Mouse (Mus musculus) olfactory bulb, adult 2 months (tissue): ENCODE measurements around the gene Lamc2. TPM values are rescaled to one million over a fixed set of nuclear protein-coding genes. Genes with fewer than 3 reads are reported as not detected.

Experiments used
- H3K27ac ChIP-seq: fragments of 200-500 bp; 2 replicates; pipeline ENCODE4 v1.5.1; 2012; ENCODE audit warnings: low read depth, low read length; ENCODE audit not compliant: insufficient read depth
- H3K4me1 ChIP-seq: fragments of 200-500 bp; 2 replicates; pipeline ENCODE4 v1.6.1; 2012; ENCODE audit warnings: low read length; ENCODE audit not compliant: control insufficient read depth, insufficient read depth
- H3K4me3 ChIP-seq: fragments of 200-500 bp; 2 replicates; pipeline ENCODE4 v1.5.1; 2012; ENCODE audit warnings: mild to moderate bottlenecking, low read depth, low read length, moderate library complexity; ENCODE audit not compliant: insufficient read depth
- CTCF ChIP-seq: fragments of 200-500 bp; IDR thresholded peaks from 2 replicates; pipeline ENCODE4 v1.5.1; 2012; ENCODE audit warnings: low read depth, mild to moderate bottlenecking, low read length, moderate library complexity; ENCODE audit not compliant: insufficient read depth
- POLR2A ChIP-seq: fragments of 200-500 bp; IDR thresholded peaks from 2 replicates; pipeline ENCODE4 v1.6.1; 2012; ENCODE audit warnings: mild to moderate bottlenecking, low read depth, low read length, moderate library complexity; ENCODE audit not compliant: insufficient read depth
- WGBS: fragments of 180-500 bp; shearing (Covaris S2); methylation state at CpG from one replicate; pipeline ENCODE4 v1.1.7; 2018; 5-methylcytosine and 5-hydroxymethylcytosine counted together
- polyA plus RNA-seq: library from polyadenylated mRNA; stranded (reverse); fragments of >200 nt; gene quantifications from 2 replicates; pipeline ENCODE4 v1.2.4, GENCODE M21; 2012; ENCODE audit warnings: low replicate concordance; ENCODE audit not compliant: missing spikeins, insufficient read depth, insufficient read length

The Lamc2 gene
- polyA plus RNA-seq, 1 experiment = not detected

- H3K4me1 ChIP-seq = peaks cover 12% of the 10 kb centered on the region
- 63% methylated on average over 5 of the region's 5 CpGs for whole genome bisulfite sequencing
- H3K27ac ChIP-seq = no peak overlapping the region
- H3K4me3 ChIP-seq = no peak overlapping the region
- TF ChIP-seq CTCF (no peak), POLR2A (no peak)
Observed at GRCm38 (mm10) chr1:153138486-153138885, 47.8 kb downstream of the Lamc2 start.

GRCm38 (mm10) chr1:153136647-153137046, 49.6 kb downstream of the Lamc2 start:
- peaks cover 13% of the 10 kb centered on the region for H3K4me1 ChIP-seq

GRCm38 (mm10) chr1:153133865-153134781, 52.1 kb downstream of the Lamc2 start:
- 37% methylated on average over 9 of the region's 9 CpGs for WGBS

More at GRCm38 (mm10) chr1:153136647-153137046, 49.6 kb downstream of the Lamc2 start:
- no peak overlapping the region for H3K4me3 ChIP-seq
- TF ChIP-seq CTCF (no peak), POLR2A (no peak)
- no peak overlapping the region for H3K27ac ChIP-seq
- 90% methylated on average over 13 of the region's 13 CpGs for WGBS

GRCm38 (mm10) chr1:153129992-153130713, 56.1 kb downstream of the Lamc2 start:
- TF ChIP-seq POLR2A = no peak
- no peak for TF ChIP-seq CTCF
- Histone ChIP-seq H3K4me1 (peaks cover 13% of the 10 kb centered on the region), H3K4me3 (no peak overlapping the region), H3K27ac (no peak overlapping the region)
- WGBS = 64% methylated on average over 11 of the region's 11 CpGs

More at GRCm38 (mm10) chr1:153133865-153134781, 52.1 kb downstream of the Lamc2 start:
- no peak for TF ChIP-seq POLR2A
- no peak for TF ChIP-seq CTCF
- Histone ChIP-seq H3K27ac (no peak overlapping the region), H3K4me1 (peaks cover 10% of the 10 kb centered on the region), H3K4me3 (no peak overlapping the region)

GRCm38 (mm10) chr1:153128780-153129179, 57.5 kb downstream of the Lamc2 start:
- WGBS = 84% methylated on average over 8 of the region's 8 CpGs
- peaks cover 8% of the 10 kb centered on the region; the same call in 1 of the 2 replicates for H3K4me1 ChIP-seq
- TF ChIP-seq POLR2A = no peak
- no peak for TF ChIP-seq CTCF

GRCm38 (mm10) chr1:153127622-153128021, 58.6 kb downstream of the Lamc2 start:
- no peak overlapping the region for H3K27ac ChIP-seq
- no peak overlapping the region for H3K4me3 ChIP-seq
- TF ChIP-seq CTCF (no peak), POLR2A (no peak)
- 88% methylated on average over 4 of the region's 4 CpGs for WGBS
- peaks cover 8% of the 10 kb centered on the region; the same call in 1 of the 2 replicates for H3K4me1 ChIP-seq

More at GRCm38 (mm10) chr1:153128780-153129179, 57.5 kb downstream of the Lamc2 start:
- H3K27ac ChIP-seq = no peak overlapping the region
- H3K4me3 ChIP-seq = no peak overlapping the region

GRCm38 (mm10) chr1:153126491-153127381, 59.5 kb downstream of the Lamc2 start:
- TF ChIP-seq CTCF (no peak), POLR2A (no peak)
- no peak overlapping the region for H3K4me3 ChIP-seq
- no peak overlapping the region for H3K27ac ChIP-seq
- 88% methylated on average over 15 of the region's 15 CpGs for WGBS
- H3K4me1 ChIP-seq = peaks cover 7% of the 10 kb centered on the region; the same call in 1 of the 2 replicates
